Mouse (Mus musculus) monocyte, adult 5-6 weeks (primary cell): ENCODE data around the gene Ryr1. TPM values are rescaled to one million over a fixed set of nuclear protein-coding genes. Genes with fewer than 3 reads are reported as not detected.

Experiments used
- ATAC-seq: fragments of 153-309, 156-312 bp; replicated peaks from 2 replicates; pipeline ENCODE4 v1.8.0; 2017; ENCODE audit warnings: mild to moderate bottlenecking; ENCODE audit not compliant: low TSS enrichment, insufficient number of reproducible peaks, severe bottlenecking, poor library complexity, low FRiP score
- total RNA-seq: library from RNA; stranded (forward); fragments of 200-1000, 200-491, 200-594 nt; gene quantifications from 3 replicates; pipeline ENCODE4 v1.2.3, GENCODE M21; 2017

Ryr1 gene
- total RNA-seq, 1 experiment from 2014 or later: 3.1 TPM

- no peak for ATAC-seq
These were observed 80.7 kb downstream of the Ryr1 start for GRCm38 (mm10) chr7:29044302-29044701.

- ATAC-seq: no peak
These were observed 81.3 kb downstream of the Ryr1 start for GRCm38 (mm10) chr7:29043674-29044057.

GRCm38 (mm10) chr7:29043016-29043673 lies 81.8 kb downstream of the Ryr1 start:
- ATAC-seq: 0 out of 2 replicates have a peak, but pooled peaks have one; percentile 10

GRCm38 (mm10) chr7:29041194-29041593 lies 83.8 kb downstream of the Ryr1 start:
- no peak for ATAC-seq

- ATAC-seq: no peak
These were observed 84.9 kb downstream of the Ryr1 start for GRCm38 (mm10) chr7:29039985-29040661.

GRCm38 (mm10) chr7:29039604-29039984 lies 85.4 kb downstream of the Ryr1 start:
- ATAC-seq: peak; percentile 79

GRCm38 (mm10) chr7:29037261-29037660 lies 87.7 kb downstream of the Ryr1 start:
- no peak for ATAC-seq

GRCm38 (mm10) chr7:29032685-29033084 lies 92.3 kb downstream of the Ryr1 start:
- 0 out of 2 replicates have a peak, but pooled peaks have one; percentile 59 for ATAC-seq

GRCm38 (mm10) chr7:29031641-29032040 lies 93.3 kb downstream of the Ryr1 start:
- no peak for ATAC-seq

GRCm38 (mm10) chr7:29029690-29030656 lies 95.0 kb downstream of the Ryr1 start:
- ATAC-seq: no peak

GRCm38 (mm10) chr7:29028761-29029160 lies 96.2 kb downstream of the Ryr1 start:
- ATAC-seq: no peak

- ATAC-seq: no peak
These were observed 98.2 kb downstream of the Ryr1 start for GRCm38 (mm10) chr7:29026811-29027210.

GRCm38 (mm10) chr7:29026195-29026594 lies 98.8 kb downstream of the Ryr1 start:
- no peak for ATAC-seq

- ATAC-seq: no peak
These were observed 99.4 kb downstream of the Ryr1 start for GRCm38 (mm10) chr7:29025566-29025965.

GRCm38 (mm10) chr7:29023514-29023913 lies 101.5 kb downstream of the Ryr1 start:
- no peak for ATAC-seq

- ATAC-seq: no peak
These were observed 102.5 kb downstream of the Ryr1 start for GRCm38 (mm10) chr7:29022479-29022878.

- ATAC-seq: no peak
These were observed 105.3 kb downstream of the Ryr1 start for GRCm38 (mm10) chr7:29019447-29020220.

- no peak for ATAC-seq
These were observed 107.8 kb downstream of the Ryr1 start for GRCm38 (mm10) chr7:29017222-29017621.

- no peak for ATAC-seq
These were observed 108.5 kb downstream of the Ryr1 start for GRCm38 (mm10) chr7:29016440-29016839.
